Mouse (Mus musculus): ENCODE results near the gene Ercc6l2.

The Ercc6l2 gene

DNA sequence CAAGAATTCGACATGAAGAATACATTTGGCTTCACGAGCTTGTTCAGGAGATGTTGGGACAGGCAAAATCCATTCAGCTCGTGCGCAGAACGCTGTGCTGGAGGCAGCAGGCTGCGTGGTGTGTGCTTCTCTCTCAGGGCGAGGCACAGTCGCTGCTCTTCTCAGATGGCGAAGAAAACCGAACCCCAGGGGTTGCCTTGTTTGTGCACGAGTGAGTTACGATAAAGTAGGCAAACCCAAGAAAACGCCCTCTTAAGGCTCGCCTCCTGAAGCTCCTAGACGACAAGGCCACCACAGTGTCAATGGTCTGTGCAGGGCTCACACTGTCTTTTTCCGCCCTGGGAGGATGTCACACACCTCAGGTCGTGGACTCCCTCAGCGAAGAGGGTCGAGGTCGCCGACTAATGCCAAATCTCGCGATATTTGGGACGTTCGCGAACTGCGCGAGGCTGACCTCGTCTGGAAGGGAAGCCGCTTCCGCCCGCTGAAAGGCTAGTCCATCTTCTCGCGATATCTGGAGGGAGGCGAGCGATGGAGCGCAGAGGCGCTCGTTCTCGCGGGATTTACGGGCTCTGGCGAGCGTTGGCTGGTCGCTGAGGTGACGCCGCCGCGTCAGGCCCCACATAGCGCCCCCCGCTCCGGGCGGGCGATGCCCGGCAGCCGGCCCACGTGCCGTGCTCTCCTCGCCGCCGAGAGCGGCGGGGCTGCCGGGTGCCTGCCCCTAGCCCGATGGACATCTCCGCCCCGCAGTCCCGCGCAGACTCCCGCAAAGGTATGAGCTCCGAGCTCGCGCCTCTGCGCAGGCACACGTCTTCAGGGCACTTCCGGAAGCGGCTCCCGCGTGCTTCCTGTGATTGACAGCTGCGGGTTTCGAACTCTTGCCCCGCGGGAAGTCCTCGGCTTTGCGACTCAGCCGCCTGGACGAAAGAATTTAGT is at the start of gene Ercc6l2:
Gene Ercc6l2 (plus strand): TSS at position 495 of the 936 bp plus-strand sequence.
- DNase-seq (ENCODE audit: low spot score in 2 of 2) = peak; percentile 97 to 98

DNA sequence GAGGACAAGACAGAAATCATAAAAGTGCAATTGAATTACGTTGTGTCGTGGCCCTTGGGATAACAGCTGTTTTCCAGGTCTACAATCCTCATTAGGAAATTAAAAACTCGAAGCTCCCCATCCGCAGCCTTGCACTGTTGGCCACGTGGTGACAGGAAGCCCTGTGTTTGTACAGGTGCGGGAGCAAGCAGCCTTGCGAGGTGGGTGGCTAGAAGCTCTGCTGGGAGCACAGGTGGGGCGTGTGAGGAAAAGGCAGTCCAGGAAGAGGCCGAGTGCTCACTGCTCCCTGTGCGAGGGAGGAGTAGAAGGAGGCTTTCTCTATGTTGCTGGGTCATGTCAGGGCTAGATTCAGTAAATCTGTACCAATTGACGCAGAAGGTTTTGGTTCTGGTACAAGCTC is 49.0 kb upstream of the Ercc6l2 start:
- DNase-seq (ENCODE audit: low spot score in 2 of 2) = no peak

DNA sequence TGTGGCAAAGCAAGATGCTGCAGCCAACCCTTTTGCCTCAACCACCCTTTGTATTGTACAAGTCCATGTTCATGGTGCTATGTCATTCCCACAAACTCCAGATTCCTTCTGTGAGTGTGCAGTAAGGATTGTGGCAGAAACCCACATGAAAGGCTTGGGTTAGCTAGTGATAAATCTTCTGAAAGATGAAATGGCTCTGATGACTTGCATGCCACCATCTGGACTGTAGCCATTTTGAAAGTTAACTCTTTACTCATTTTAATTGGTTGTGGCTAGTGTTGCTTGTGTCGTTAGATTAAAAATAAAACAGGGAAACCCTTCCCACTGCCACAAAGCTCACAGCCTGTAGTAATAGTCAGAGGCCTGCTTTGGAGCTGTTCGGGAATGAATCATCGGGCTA is 44.0 kb upstream of the Ercc6l2 start:
- no peak for DNase-seq (ENCODE audit: low spot score in 2 of 2)

DNA sequence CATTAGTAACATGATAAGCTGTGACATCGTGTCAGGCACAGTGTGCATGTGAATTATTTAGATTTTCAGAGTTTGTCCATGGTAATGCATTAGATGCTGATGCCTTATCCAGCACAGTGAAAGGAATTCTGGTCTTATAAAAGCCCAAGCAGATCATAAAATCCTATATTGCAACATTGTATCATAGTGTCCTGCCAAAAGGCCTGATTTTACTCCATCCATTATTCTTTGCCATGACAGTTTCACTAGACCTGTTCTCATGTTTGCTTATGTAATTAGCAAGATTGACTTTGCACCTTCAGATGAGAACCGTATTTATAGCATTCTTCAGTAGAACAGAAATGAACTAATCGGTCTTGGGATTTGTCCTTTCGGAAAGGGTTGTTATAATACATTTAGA is 36.1 kb upstream of the Ercc6l2 start:
- DNase-seq (ENCODE audit: low spot score in 2 of 2) = no peak

DNA sequence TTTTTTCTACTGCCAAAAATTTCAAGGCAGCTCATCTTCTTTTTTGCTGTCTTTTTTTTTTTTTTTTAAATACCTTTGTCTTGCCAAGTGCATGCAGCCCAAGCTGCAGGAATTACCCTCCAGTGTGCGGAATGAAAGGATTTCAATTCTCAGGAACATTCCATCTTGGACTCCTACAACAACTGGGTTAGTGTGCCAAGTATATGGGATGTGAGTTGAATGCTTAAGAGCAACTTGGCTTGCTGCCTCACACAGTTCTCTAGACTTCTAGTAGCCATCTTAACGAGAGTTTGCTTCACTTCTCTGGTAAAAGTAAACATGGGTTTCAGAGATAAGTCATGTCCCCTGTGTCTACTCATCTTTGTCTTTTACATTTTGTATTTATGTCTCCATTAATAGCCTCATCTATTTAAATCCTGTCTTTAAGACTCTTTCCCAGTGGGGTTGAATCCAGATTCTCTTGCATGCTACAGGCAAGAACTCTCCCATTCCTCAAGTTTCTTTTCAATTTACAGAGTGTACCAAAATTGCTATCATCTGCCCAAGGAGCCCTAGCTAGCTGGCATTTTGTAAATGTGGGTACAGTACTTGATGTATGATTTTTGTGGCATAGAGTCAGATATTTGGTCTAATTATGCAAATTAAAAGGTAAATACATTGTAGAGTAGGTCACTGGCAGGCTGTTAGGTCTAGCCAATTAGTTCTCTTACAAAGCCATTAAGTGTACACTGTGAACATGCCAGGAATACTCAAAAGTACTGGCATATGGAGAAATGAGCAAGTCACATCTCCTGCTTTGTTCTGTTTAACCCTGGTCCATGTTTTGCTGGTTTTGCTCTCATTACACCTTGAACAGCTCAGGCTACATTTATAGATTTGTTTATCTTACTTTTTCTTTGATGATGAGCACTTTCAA is 35.4 kb upstream of the Ercc6l2 start:
- DNase-seq (ENCODE audit: low spot score in 2 of 2) = peak; percentile 2 to 19

DNA sequence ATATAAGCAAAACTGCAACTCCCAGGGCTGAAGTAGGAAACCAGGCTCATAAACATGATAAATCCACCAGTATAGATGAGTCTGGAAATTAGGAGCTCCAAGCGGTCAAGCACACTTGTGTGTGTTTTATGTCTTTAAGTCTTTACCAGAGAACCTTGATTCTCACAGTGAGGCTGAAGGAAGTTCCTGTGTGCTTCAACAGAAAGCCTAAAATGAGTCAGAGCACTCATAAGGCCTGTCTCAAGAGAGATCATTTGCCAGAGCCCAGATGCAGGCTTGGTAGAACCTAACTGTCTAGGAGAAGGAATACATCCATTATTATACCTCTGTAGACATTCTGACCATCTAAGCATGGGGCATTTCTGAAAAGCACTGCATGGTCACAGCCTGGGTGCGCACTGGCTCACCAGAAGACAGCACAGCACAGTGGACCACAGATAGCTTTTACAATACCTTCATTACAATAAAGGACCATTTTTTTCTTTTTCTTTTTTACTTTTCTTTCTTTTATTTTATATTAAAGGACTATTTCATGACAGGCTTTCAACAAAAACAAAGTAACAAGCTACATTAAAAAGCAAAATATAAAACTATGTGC is 22.7 kb upstream of the Ercc6l2 start:
- DNase-seq (ENCODE audit: low spot score in 2 of 2) = no peak

DNA sequence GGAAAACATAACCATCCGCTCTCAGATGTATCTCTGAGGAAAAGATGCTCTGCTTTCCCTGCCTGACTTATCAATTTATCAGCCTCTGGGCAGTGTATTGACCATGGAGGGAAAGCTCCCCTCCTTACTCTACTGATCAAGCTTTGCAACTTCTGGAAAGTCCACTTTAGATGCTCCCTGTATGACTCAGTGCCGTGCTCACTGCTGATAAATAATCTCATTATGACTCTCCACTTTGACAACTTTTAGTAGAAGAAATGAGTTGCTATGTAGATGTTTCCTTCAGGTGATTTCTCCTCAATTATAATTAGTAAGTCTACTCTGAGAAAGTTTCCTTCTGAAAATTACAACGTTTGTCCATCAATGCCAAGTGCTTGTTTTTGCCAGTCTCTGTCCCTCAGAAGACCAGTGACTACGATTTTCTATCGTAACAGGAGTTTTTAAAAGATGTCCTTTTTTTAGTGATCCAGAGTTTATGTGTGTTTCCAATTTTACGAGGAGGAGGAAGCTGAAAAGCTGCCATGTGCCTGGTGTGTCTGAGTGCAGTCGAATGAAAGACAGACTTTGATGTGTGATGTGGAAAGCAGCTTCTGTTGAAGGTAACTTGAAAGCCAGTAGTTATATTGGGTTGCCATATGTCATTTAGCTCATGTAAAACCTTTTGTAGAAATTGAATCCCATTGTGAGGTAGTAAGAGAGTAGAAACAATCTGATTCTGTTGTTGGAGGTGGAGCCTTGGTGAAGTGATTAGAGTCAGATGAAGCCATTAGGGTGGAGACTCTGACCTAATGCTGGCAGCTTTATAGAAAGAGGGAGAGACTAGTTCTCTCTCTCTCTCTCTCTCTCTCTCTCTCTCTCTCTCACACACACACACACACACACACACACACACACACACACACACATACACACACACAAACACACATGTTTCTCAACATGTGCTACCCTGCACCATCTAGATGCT is 21.4 kb upstream of the Ercc6l2 start:
- no peak for DNase-seq (ENCODE audit: low spot score in 2 of 2)

DNA sequence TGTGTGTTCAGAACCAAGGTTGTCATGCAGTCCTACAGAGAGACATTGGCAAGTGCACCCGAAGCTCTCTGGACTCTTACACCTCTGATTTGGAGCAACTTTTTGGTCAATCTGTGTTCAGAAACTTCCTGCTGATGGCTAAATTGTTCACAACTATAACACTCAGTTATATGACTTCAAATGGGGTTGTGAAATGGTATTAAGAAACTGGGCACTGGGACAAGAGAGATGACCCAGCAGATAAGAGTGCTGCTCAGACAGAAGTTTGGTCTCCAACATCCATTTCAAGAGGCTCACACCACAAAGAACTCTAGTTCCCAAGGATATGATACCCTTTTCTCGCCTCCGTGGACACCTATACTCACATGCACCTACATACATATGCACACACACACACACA is 16.4 kb upstream of the Ercc6l2 start:
- no peak for DNase-seq (ENCODE audit: low spot score in 2 of 2)

DNA sequence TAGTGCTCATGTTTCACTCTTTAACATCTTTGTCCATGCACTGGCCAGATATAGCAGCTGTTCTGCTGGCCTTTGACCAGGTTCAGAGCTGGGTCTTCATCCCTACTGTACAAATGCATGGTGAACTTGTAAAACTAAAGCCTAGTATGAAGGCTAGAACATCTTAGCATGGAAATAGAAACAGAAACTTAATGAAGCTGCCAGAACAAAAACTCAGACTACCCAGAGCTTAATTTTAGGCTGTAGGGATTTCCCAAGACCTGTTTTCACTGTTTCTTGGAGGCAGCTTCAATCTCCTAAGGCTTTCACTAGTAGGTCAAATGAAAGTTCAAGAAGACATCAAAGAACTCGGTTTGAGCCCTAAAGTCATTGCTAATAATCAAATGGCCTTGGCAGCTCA is 15.1 kb upstream of the Ercc6l2 start:
- no peak for DNase-seq (ENCODE audit: low spot score in 2 of 2)

DNA sequence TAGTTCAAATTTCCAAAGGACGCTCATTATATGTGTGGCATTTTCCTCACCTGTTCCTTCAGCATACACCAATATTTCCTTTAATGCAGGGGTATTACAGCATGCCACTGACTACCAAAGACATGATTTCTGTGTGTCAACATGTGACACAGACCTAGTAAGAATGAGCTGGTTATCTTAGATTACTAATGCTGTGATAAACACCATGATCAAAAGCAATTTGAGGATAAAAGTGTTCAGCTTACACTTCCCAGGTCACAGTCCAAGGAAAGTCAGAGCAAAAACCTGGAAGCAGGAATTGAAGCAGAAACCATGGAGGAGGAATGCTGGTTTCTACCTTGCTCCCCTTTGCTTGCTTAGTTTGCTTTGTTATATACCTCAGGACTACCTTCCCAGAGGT is 13.8 kb upstream of the Ercc6l2 start:
- DNase-seq (ENCODE audit: low spot score in 2 of 2) = no peak

DNA sequence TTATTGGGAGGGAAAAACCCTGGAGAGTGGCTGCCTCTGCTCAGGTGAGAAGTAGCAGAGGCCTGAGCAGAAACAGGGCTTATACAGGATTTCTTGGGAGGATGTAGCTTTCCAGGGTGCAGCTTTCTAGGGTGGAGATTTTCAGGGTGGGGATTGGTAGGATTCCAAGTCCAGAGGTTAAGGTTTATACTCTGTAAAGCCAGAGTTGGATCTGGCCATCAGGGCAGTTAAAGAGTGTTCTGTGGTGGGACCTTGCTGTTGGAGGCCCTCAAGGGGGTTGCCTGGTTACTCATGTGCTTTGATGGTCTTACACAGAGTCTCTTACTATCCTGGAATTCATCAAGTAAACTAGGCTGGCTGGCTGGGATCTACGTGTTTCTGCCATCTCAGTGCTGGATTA is 7.8 kb upstream of the Ercc6l2 start:
- DNase-seq (ENCODE audit: low spot score in 2 of 2) = no peak

DNA sequence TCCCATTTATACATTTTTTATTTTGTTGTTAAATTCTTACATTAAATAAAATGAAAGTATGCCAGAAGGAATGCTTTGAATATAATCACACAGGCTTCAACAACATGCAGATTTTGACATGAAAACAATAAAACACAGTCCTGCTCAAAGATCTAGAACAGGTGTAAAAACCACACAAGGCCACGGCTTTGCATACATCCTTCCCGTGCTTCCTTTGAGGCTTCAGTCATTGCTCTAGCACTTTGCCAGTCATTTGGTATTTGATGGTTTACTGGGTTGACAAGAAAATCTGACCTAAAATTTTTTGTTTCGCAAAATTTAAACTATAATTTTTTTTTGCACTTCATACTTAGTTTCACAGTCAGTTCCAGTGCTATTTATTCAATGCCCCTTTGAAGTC is 7.1 kb upstream of the Ercc6l2 start:
- DNase-seq (ENCODE audit: low spot score in 2 of 2) = no peak

DNA sequence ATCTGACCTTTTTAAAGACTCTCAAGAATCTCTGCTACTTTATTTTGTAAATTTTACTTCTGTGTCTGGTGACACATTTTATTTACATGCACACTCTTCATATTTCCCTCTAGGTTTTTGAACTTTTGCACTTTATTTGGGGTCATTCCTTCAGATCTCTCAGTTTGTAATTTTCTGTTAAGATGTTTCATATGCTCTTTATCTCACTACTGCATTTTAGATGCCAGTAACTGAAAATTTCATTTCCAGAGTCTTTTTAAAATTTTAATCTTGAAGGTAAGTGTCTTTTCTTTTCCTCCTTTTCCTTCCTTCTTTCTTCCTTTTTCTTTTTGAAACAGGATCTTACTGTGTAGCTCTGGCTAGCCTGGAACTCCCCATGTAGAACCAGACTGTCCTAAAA is 3.6 kb upstream of the Ercc6l2 start:
- no peak for DNase-seq (ENCODE audit: low spot score in 2 of 2)

DNA sequence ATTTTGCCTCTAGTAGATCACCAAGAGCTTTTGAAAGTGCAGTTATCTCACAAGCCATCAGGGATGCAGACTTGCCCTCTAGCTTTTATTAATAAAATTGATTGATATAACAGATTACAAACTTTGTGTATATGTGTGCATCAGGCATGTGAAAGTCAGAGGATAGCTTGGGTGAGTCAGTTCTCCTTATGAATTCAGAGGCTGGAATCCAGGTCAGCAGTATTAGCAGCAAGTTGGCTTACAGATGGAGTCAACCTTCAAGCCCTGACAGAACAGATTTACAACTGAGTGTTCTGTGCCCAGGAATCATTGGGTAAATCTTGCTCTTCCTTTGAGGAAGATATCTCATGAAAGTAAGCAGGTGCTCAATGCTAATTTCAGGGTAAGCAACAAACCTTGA is 891 bp downstream of the Ercc6l2 start:
- no peak for DNase-seq (ENCODE audit: low spot score in 2 of 2)

DNA sequence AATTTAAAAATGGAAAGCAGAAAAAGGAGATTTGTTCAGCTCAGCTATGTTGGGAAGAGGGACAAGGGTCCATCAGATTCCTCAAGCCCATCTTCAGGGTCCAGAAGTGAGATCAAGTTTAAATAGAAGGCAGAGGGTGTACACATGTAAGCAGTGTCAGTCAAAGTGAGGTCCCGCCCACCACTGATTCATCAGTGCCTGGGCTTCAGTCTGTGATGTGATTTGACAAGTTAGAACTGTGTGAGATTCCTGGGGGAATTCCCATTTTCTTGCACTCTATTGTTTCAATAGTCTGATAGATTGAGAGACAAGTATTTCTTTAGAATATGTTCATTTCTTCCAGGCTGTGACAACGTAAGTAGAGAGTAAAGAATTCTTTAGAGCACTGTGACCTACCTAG is 30.7 kb downstream of the Ercc6l2 start:
- DNase-seq (ENCODE audit: low spot score in 2 of 2) = no peak

DNA sequence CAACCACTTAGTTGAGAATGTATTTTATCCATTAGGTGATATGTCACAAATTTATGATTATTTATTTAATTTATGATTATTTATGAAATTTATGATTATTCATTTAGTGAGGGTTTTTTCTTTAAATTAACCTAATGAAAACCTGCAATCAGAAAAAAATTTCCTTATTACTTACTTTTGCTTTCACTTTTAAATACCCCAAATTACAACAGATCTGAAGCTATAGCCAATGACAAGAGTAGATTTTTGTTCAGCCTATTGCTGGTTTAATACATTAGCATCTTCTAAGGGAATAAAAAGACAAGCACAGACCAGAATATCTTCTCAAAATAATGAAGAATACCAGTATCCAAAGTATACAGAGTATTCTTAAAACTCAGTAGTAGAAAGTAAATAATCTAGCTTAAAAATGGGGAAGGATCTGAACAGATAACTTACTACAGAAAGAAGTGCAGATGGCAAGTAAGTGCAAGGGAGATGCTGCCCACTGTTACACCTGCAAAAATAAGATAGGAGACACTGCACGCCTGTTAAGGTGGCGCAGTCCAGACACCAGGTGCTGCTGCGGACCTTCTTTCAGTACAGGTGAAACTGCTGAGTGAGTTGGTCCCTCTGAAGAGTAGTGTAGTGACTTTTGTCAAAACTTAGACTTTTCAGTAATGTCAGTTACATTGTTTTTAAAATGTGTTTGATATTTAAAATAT is 35.4 kb downstream of the Ercc6l2 start:
- DNase-seq (ENCODE audit: low spot score in 2 of 2) = no peak

DNA sequence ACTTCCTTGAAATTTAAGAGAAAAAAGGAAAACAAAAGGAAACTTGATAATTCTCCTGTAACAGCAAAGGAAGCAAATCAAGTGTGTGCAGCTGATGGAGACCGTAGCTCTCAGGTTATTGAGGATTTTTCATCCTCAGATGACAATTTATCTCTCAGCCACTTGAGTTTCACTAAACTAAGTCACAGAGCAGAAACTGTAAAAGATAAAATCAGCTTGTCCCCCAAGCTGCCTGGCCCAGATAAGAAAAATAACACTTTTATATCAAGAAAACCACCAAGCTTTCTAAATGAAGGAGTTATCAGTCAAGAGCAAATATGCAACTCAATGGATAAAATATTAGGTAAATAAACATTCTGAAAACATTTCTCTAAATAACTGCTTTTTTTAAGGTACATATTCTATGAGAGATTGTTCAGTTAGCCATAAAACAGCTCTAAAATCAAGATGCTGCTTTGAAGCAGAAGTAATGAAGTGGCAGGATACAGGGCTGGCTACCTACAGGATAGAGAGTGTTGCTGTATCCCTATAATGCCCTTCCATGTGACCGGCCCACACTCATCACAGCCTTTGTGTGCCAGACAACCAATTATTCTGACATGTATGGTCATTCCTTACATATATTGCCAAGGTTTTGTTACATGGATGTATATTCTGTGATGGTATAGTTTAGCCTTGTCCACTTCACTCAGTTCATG is 57.7 kb downstream of the Ercc6l2 start:
- DNase-seq (ENCODE audit: low spot score in 2 of 2) = no peak

DNA sequence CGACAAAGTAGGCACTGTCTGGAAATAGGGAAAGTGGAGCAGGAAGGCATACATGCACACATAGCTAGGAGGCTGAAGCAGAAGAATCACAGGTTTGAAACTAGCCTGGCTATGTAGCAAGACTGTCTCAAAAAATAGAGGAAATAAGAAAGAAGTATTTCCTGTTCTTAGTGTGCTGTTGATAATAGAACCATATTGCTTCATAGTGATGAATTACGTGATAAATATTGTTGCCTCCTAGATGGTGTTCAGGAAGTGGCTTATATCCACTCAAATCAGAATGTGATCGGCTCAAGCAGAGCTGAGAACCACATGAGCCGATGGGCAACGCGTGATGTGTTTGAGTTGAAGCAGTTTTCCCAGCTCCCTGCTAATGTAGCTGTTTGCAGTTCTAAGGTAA is 62.1 kb downstream of the Ercc6l2 start:
- no peak for DNase-seq (ENCODE audit: low spot score in 2 of 2)

DNA sequence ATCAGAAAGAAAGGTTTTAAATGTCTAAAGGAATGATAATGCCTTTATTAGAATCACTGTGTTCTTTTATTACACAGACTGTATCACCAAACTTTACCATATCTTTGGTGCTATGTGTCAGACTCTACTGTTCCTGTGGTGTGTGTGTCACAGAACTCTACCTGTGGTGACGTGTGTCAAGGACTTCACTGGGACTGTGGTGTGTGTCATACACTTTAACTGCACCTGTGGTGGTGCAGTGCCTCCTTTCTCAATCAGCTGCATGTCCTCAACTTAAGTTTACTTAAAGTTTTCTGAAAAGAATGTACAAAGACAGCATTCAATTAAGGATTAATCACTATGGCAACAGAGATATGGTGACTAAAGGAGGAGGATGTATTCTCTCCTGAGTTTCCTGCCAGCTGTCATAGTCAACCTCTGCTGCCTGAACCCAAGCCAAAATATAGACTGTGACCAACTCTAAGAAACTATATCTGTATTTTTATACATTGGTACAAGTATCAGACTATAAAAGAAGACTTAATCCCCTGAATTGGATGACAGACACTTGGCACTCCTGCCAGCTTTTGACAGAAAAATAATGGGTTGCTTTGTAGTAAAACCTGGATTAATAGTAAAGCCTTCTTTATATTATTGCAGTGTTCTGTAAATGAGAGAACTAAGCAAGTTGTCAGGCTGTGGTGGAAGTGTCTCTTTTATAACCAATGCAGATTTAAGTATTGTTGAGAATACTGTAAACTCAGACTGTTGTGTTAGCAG is 64.2 kb downstream of the Ercc6l2 start:
- no peak for DNase-seq (ENCODE audit: low spot score in 2 of 2)

Measured in right cerebral cortex, postnatal 36 days (tissue).